9 mouse cellular contexts compared by ENCODE assay signal in genomic region chr13:78210029-78210747, GRCm38 (mm10). TPM values are rescaled to one million over a fixed set of nuclear protein-coding genes. Genes with fewer than 3 reads are reported as not detected.
DNase-seq lines count a peak whose midpoint lies in the region; ATAC-seq and TF ChIP-seq lines count a peak whose summit lies in the region.
"Had no signal": no experiment of that assay in that cellular context is flagged by ENCODE, and none has a peak within 500 bp of the region (broad histone marks: within the 10 kb centered on the region; RNA-seq: fewer than 3 reads in every experiment).

No protein-coding gene starts in this region.

- no peak overlapping the region for H3K27ac ChIP-seq in lung, postnatal 0 days (ENCODE audit: low read length)
- peak overlapping the region; percentile 92 for H3K27ac ChIP-seq in forebrain, embryonic 13.5 days
- peak overlapping the region; percentile 68 for H3K27ac ChIP-seq in midbrain, embryonic 16.5 days (ENCODE audit: low read length)

- no peak for TF ChIP-seq EP300 in lung, postnatal 0 days (IDR thresholded peaks at IDR 0.05)

- DNase-seq in lung, postnatal 0 days (ENCODE audit: low spot score), result no peak
- no peak for DNase-seq in lung, postnatal 25 days (ENCODE audit: low spot score)
- peak; percentile 55 to 70 for DNase-seq in cerebellum, adult 18-20 months
- peak; percentile 70 to 77 for DNase-seq in kidney, postnatal 4 days
- no peak for DNase-seq in urinary bladder, postnatal 25 days (ENCODE audit: low spot score)
- DNase-seq in lung, adult 18-20 months, result no peak

- H3K4me3 ChIP-seq in lung, postnatal 0 days (ENCODE audit: low read depth, low read length), result peak overlapping the region; percentile 31
- H3K4me3 ChIP-seq in forebrain, embryonic 13.5 days, result peak overlapping the region; percentile 41
- peak overlapping the region; percentile 36 for H3K4me3 ChIP-seq in midbrain, embryonic 16.5 days (ENCODE audit: low read depth, low read length)
- H3K4me3 ChIP-seq: erythroblast, embryonic 14.5 days had no signal

- H3K27me3 ChIP-seq in lung, postnatal 0 days (replicated peaks; ENCODE audit: insufficient read depth, low read length), result 0 out of 2 replicates have a peak, but pooled peaks cover 15% of the 10 kb centered on the region
- peaks cover 59% of the 10 kb centered on the region for H3K27me3 ChIP-seq in forebrain, embryonic 13.5 days
- H3K27me3 ChIP-seq in midbrain, embryonic 16.5 days (ENCODE audit: control insufficient read depth, insufficient read depth, low read depth, low read length), result no peaks in the 10 kb centered on the region; the same call in 1 of the 2 replicates

- ATAC-seq in lung, postnatal 0 days, result peak; percentile 32; the same call in 1 of the 2 replicates
- peak; percentile 55 for ATAC-seq in forebrain, embryonic 13.5 days
- ATAC-seq in midbrain, embryonic 16.5 days, result peak; percentile 60

- no peaks in the 10 kb centered on the region for H3K9me3 ChIP-seq in lung, postnatal 0 days (ENCODE audit: low read length)
- no peaks in the 10 kb centered on the region for H3K9me3 ChIP-seq in forebrain, embryonic 13.5 days (replicated peaks)
- no peaks in the 10 kb centered on the region for H3K9me3 ChIP-seq in midbrain, embryonic 16.5 days (replicated peaks; ENCODE audit: control insufficient read depth, low read length, poor library complexity, severe bottlenecking)

- 2% methylated on average over 38 of the region's 38 CpGs for WGBS in lung, postnatal 0 days
- under 1% methylated on average over 38 of the region's 38 CpGs for WGBS in forebrain, embryonic 13.5 days
- under 1% methylated on average over 38 of the region's 38 CpGs for WGBS in midbrain, embryonic 16.5 days

- H3K9ac ChIP-seq in lung, postnatal 0 days (replicated peaks; ENCODE audit: low read depth), result no peak overlapping the region
- peak overlapping the region; percentile 79 for H3K9ac ChIP-seq in forebrain, embryonic 13.5 days
- H3K9ac ChIP-seq in midbrain, embryonic 16.5 days (ENCODE audit: low read depth, low read length), result peak overlapping the region; percentile 47

- H3K4me2 ChIP-seq in lung, postnatal 0 days (replicated peaks; ENCODE audit: low read depth, low read length), result peak overlapping the region; percentile 61
- H3K4me2 ChIP-seq in forebrain, embryonic 13.5 days, result peak overlapping the region; percentile 79
- peak overlapping the region; percentile 72 for H3K4me2 ChIP-seq in midbrain, embryonic 16.5 days (ENCODE audit: low read length)

- TF ChIP-seq CTCF in lung, postnatal 0 days (IDR thresholded peaks at IDR 0.05), result no peak

- no peaks in the 10 kb centered on the region for H3K36me3 ChIP-seq in lung, postnatal 0 days (ENCODE audit: insufficient read depth, low read length)
- H3K36me3 ChIP-seq in forebrain, embryonic 13.5 days (ENCODE audit: poor library complexity, severe bottlenecking), result no peaks in the 10 kb centered on the region
- no peaks in the 10 kb centered on the region for H3K36me3 ChIP-seq in midbrain, embryonic 16.5 days (ENCODE audit: control insufficient read depth, insufficient read depth, low read length)

- 0 out of 2 replicates have a peak, but pooled peaks cover 5% of the 10 kb centered on the region for H3K4me1 ChIP-seq in lung, postnatal 0 days (ENCODE audit: insufficient read depth, low read depth, low read length)
- peaks cover 81% of the 10 kb centered on the region for H3K4me1 ChIP-seq in forebrain, embryonic 13.5 days
- H3K4me1 ChIP-seq in midbrain, embryonic 16.5 days (ENCODE audit: control insufficient read depth, insufficient read depth, low read length), result peaks cover 20% of the 10 kb centered on the region; the same call in 1 of the 2 replicates

RNA-seq across cellular contexts. Expression of gene Nr2f1, which starts 10.6 kb away (rescaled TPM):
- 3.6 and 4.0 TPM in 2 replicates for polyA plus RNA-seq in lung, postnatal 0 days (2015; fragmentation: Nextera tagmentation; extraction: Ambion mirVana)
- 94.7 and 112 TPM in 2 replicates for polyA plus RNA-seq in forebrain, embryonic 13.5 days (2015; fragmentation: Nextera tagmentation; extraction: Ambion mirVana)
- polyA plus RNA-seq in midbrain, embryonic 16.5 days (2015; fragmentation: Nextera tagmentation; extraction: Ambion mirVana), result 46.0 and 64.0 TPM in 2 replicates
- polyA plus RNA-seq: erythroblast, embryonic 14.5 days had no signal

Comparison
In these comparisons a context has a peak if more than half of its experiments do, and no peak if none do; other contexts are left out.
1. DNase-seq: peak in cerebellum, adult 18-20 months (2 of 2) and kidney, postnatal 4 days (2 of 2); none in lung, postnatal 0 days (single experiment), lung, postnatal 25 days (single experiment), urinary bladder, postnatal 25 days (single experiment) and lung, adult 18-20 months (0 of 2).
2. Peak in every context shown above with its lines, with median percentiles within 50 percentile points of each other: ATAC-seq, H3K4me2 ChIP-seq and H3K4me3 ChIP-seq.